Comparison of ENCODE assay signal across 15 mouse cellular contexts in the genomic region with DNA sequence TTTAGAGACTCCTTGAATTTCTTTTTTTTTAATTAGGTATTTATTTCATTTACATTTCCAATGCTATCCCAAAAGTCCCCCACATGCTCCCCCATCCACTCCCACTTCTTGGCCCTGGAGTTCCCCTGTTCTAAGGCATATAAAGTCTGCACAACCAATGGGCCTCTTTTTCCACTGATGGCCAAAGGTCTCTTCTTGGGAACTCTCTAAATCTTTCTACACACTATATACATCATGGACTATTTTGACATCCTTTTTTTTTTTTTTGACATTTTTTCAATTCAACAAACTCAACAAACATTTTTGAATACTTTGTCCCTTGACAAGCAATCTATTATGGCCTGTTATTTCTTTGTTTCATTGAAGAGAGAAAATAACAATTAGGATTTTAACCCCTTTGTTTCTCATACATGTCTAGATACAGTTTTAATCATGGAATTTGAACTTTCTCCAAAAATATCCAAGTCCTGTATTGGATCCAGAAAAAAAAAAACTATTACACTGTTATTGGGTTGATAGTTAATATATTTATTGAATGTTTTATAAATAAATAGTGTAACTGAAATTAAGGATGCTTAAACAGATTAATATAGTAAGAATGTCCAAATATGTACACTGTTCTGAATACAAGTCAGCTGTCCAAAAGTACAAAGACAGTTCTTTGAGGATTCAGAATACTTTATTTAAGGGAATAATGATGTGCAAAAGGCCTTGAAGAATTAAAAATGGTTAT.
"Had no signal": no experiment of that assay in that cellular context is flagged by ENCODE, and none has a peak within 500 bp of the region (broad histone marks: within the 10 kb centered on the region; RNA-seq: fewer than 3 reads in every experiment).

No protein-coding gene starts in this region.

- H3K27me3 ChIP-seq: neural tube, embryonic 15.5 days; stomach, embryonic 15.5 days had no signal

- H3K9me3 ChIP-seq: neural tube, embryonic 15.5 days; stomach, embryonic 15.5 days had no signal

- H3K36me3 ChIP-seq: neural tube, embryonic 15.5 days; stomach, embryonic 15.5 days had no signal

- H3K4me1 ChIP-seq: neural tube, embryonic 15.5 days; stomach, embryonic 15.5 days had no signal

- H3K4me3 ChIP-seq: neural tube, embryonic 15.5 days; stomach, embryonic 15.5 days had no signal

- DNase-seq: retina, postnatal 1 day; right cerebral cortex, adult 18-20 months; right cerebral cortex, postnatal 14 days; right cerebral cortex, postnatal 25 days; right cerebral cortex, postnatal 4 days; spleen, adult 18-20 months; thymus, adult 18-20 months; thymus, adult 2 months; thymus, postnatal 14 days; thymus, postnatal 25 days; thymus, postnatal 36 days; thymus, postnatal 4 days had no signal

- H3K9ac ChIP-seq: neural tube, embryonic 15.5 days; stomach, embryonic 15.5 days had no signal

- H3K4me2 ChIP-seq: neural tube, embryonic 15.5 days; stomach, embryonic 15.5 days had no signal

- H3K27ac ChIP-seq: neural tube, embryonic 15.5 days; stomach, embryonic 15.5 days; stomach, postnatal 0 days had no signal
